Mouse (Mus musculus): ENCODE measurements around the gene Eif2b1. TPM values are rescaled to one million over a fixed set of nuclear protein-coding genes. Genes with fewer than 3 reads are reported as not detected.

Eif2b1 gene
- total RNA-seq, 2 experiments from 2014 or later, result 26.7 to 26.8 TPM

Other genes starting within 250 kb of the Eif2b1 start
- gene Cdk2ap1, start 216.0 kb downstream of the Eif2b1 start, total RNA-seq (2021), result 100 to 1,000 TPM; 148 to 156 TPM
- 10 to 100 TPM; 61.1 to 66.0 TPM for gene Sbno1, start 153.1 kb downstream of the Eif2b1 start, total RNA-seq (2021)
- gene Kmt5a, start 139.2 kb downstream of the Eif2b1 start, total RNA-seq (2021), result 100 to 1,000 TPM; 205 to 229 TPM
- gene Rilpl2, start 100.8 kb downstream of the Eif2b1 start, total RNA-seq (2021), result 1 to 10 TPM; 6.9 to 7.1 TPM
- gene Snrnp35, start 96.0 kb downstream of the Eif2b1 start, total RNA-seq (2021), result 10 to 100 TPM; 14.0 to 14.2 TPM
- gene Rilpl1, start 47.7 kb downstream of the Eif2b1 start, total RNA-seq (2021), result 100 to 1,000 TPM; 174 to 192 TPM
- gene Tmed2, start 38.4 kb downstream of the Eif2b1 start, total RNA-seq (2021), result 100 to 1,000 TPM; 173 to 185 TPM
- gene Ddx55, start 26.3 kb downstream of the Eif2b1 start, total RNA-seq (2021), result 1 to 10 TPM; 4.8 to 5.2 TPM
- gene Gtf2h3, start within 50 bp of the Eif2b1 start, total RNA-seq (2021), result 10 to 100 TPM; 18.3 to 20.2 TPM
- 10 to 100 TPM; 52.0 to 65.0 TPM for gene Atp6v0a2, start 49.4 kb upstream of the Eif2b1 start, total RNA-seq (2021)
- gene Dnah10, start 146.0 kb upstream of the Eif2b1 start, total RNA-seq (2021), result under 1 TPM; 0.02 to 0.26 TPM

All from heart, adult 18-20 months (tissue).